In the genomic region with DNA sequence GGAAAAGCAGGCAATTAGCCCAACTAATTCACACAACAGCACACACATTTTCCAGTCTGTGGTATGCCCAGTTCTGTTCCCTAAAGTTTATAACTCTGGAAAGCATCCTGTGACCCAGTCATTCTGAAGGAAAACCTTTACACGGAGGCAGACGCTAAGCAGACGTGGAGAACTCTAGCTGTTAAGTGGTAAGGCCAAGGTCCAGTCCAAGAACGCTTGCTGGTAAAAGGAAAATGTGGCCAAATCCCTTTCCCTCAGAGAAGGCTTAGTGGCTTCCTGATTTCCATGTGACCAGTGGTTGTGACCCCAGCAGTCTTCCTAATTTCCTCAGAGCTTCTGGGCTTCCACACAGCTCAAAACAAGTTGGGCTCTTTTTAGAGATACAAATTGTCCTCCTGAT, we compare ENCODE assay signal across 15 mouse cellular contexts. TPM values are rescaled to one million over a fixed set of nuclear protein-coding genes. Genes with fewer than 3 reads are reported as not detected.
DNase-seq lines count a peak whose midpoint lies in the region; ATAC-seq and TF ChIP-seq lines count a peak whose summit lies in the region.
"Had no signal": no experiment of that assay in that cellular context is flagged by ENCODE, and none has a peak within 500 bp of the region (broad histone marks: within the 10 kb centered on the region; RNA-seq: fewer than 3 reads in every experiment).

No protein-coding gene starts in this region.

- TF ChIP-seq POLR2A in cerebellum, adult 2 months (IDR thresholded peaks at IDR 0.05; ENCODE audit: borderline replicate concordance, insufficient read depth, low read length), result no peak

- H3K27me3 ChIP-seq in cerebellum, adult 2 months (ENCODE audit: control insufficient read depth, insufficient read depth, low read length), result no peaks in the 10 kb centered on the region; the same call in 1 of the 2 replicates
- no peaks in the 10 kb centered on the region for H3K27me3 ChIP-seq in hindbrain, postnatal 0 days (ENCODE audit: insufficient read depth, low read length)
- 0 out of 2 replicates have a peak, but pooled peaks cover 6% of the 10 kb centered on the region for H3K27me3 ChIP-seq in hindbrain, embryonic 12.5 days
- no peaks in the 10 kb centered on the region for H3K27me3 ChIP-seq in forebrain, embryonic 14.5 days (replicated peaks; ENCODE audit: control insufficient read depth, insufficient read depth, low read length)

- H3K9ac ChIP-seq in hindbrain, postnatal 0 days (replicated peaks; ENCODE audit: low read length), result no peak overlapping the region
- no peak overlapping the region for H3K9ac ChIP-seq in hindbrain, embryonic 12.5 days
- H3K9ac ChIP-seq in forebrain, embryonic 14.5 days (ENCODE audit: low read length), result no peak overlapping the region
- H3K9ac ChIP-seq: liver, embryonic 14.5 days had no signal

- H3K9me3 ChIP-seq in hindbrain, postnatal 0 days (ENCODE audit: low read length), result no peaks in the 10 kb centered on the region
- no peaks in the 10 kb centered on the region for H3K9me3 ChIP-seq in hindbrain, embryonic 12.5 days (replicated peaks)
- no peaks in the 10 kb centered on the region for H3K9me3 ChIP-seq in forebrain, embryonic 14.5 days (replicated peaks; ENCODE audit: control insufficient read depth, low read length)

- no peak for TF ChIP-seq CTCF in cerebellum, adult 2 months (IDR thresholded peaks at IDR 0.05; ENCODE audit: borderline replicate concordance, insufficient read depth, low read depth, low read length)
- TF ChIP-seq CTCF in hindbrain, postnatal 0 days (IDR thresholded peaks at IDR 0.05; ENCODE audit: low read depth), result no peak

- H3K4me2 ChIP-seq in hindbrain, postnatal 0 days (ENCODE audit: low read depth, low read length), result no peak overlapping the region
- H3K4me2 ChIP-seq in hindbrain, embryonic 12.5 days (replicated peaks), result no peak overlapping the region
- no peak overlapping the region for H3K4me2 ChIP-seq in forebrain, embryonic 14.5 days (ENCODE audit: low read length)

- peak overlapping the region; percentile 25 for H3K27ac ChIP-seq in cerebellum, adult 2 months (ENCODE audit: insufficient read depth, low read length)
- peak overlapping the region; percentile 34; the same call in 1 of the 2 replicates for H3K27ac ChIP-seq in hindbrain, postnatal 0 days
- H3K27ac ChIP-seq in hindbrain, embryonic 12.5 days, result no peak overlapping the region
- peak overlapping the region; percentile 78 for H3K27ac ChIP-seq in forebrain, embryonic 14.5 days (ENCODE audit: low read depth, low read length)
- H3K27ac ChIP-seq: liver, embryonic 14.5 days; macrophage had no signal

- intact Hi-C loops in gastrocnemius, postnatal 36 days (cut with DNase I), result no loop called here

- 20% methylated on average over 4 of the region's 4 CpGs for WGBS in cerebellum, adult 2 months
- WGBS in hindbrain, postnatal 0 days, result 46% methylated on average over 4 of the region's 4 CpGs
- 69% methylated on average over 4 of the region's 4 CpGs for WGBS in hindbrain, embryonic 12.5 days
- 51% methylated on average over 4 of the region's 4 CpGs for WGBS in forebrain, embryonic 14.5 days

- DNase-seq in cerebellum, adult 2 months, result no peak
- DNase-seq in cerebellum, postnatal 4 days (ENCODE audit: low spot score in 2 of 2), result no peak
- DNase-seq in hindbrain, postnatal 0 days (ENCODE audit: low spot score), result no peak
- DNase-seq in forebrain, embryonic 14.5 days (ENCODE audit: low spot score), result no peak
- DNase-seq in kidney, postnatal 10 days, result peak; percentile 15
- no peak for DNase-seq in gastrocnemius, postnatal 36 days
- DNase-seq in gastrocnemius, adult 8-10 months (ENCODE audit: low spot score in 2 of 2), result no peak
- DNase-seq: cerebellum, adult 11 months; left cerebral cortex, postnatal 4 days had no signal

- H3K4me1 ChIP-seq in cerebellum, adult 2 months (ENCODE audit: control insufficient read depth, insufficient read depth, low read length), result peaks cover 43% of the 10 kb centered on the region
- peaks cover 26% of the 10 kb centered on the region for H3K4me1 ChIP-seq in hindbrain, postnatal 0 days (ENCODE audit: insufficient read depth, low read length)
- H3K4me1 ChIP-seq in hindbrain, embryonic 12.5 days, result peaks cover 19% of the 10 kb centered on the region
- H3K4me1 ChIP-seq in forebrain, embryonic 14.5 days (ENCODE audit: control insufficient read depth, insufficient read depth, low read length), result peaks cover 30% of the 10 kb centered on the region

- no peak for ATAC-seq in hindbrain, postnatal 0 days
- ATAC-seq in hindbrain, embryonic 12.5 days (ENCODE audit: low FRiP score), result no peak
- no peak for ATAC-seq in forebrain, embryonic 14.5 days

- no peaks in the 10 kb centered on the region for H3K36me3 ChIP-seq in hindbrain, postnatal 0 days (ENCODE audit: insufficient read depth, low read length)
- no peaks in the 10 kb centered on the region for H3K36me3 ChIP-seq in hindbrain, embryonic 12.5 days
- no peaks in the 10 kb centered on the region for H3K36me3 ChIP-seq in forebrain, embryonic 14.5 days (ENCODE audit: control insufficient read depth, insufficient read depth, low read length)

- no peak overlapping the region for H3K4me3 ChIP-seq in cerebellum, adult 2 months (replicated peaks; ENCODE audit: insufficient read depth, low read depth, low read length)
- no peak overlapping the region for H3K4me3 ChIP-seq in hindbrain, postnatal 0 days (ENCODE audit: low read length)
- H3K4me3 ChIP-seq in hindbrain, embryonic 12.5 days, result no peak overlapping the region
- no peak overlapping the region for H3K4me3 ChIP-seq in forebrain, embryonic 14.5 days (ENCODE audit: low read depth, low read length)
- H3K4me3 ChIP-seq: myocyte had no signal

RNA-seq across cellular contexts. Expression of gene Slc6a17, which starts 11.3 kb away (rescaled TPM):
- polyA plus RNA-seq in cerebellum, adult 2 months (2012; rRNA removed), result 158 and 176 TPM in 2 replicates
- 66.3 and 71.8 TPM in 2 replicates for total RNA-seq in hindbrain, postnatal 0 days (2014; rRNA removed)
- polyA plus RNA-seq in hindbrain, postnatal 0 days (2015; fragmentation: Nextera tagmentation; extraction: Ambion mirVana), result 18.9 and 20.6 TPM in 2 replicates
- 5.6 and 5.7 TPM in 2 replicates for polyA plus RNA-seq in hindbrain, embryonic 12.5 days (2016; fragmentation: Nextera tagmentation; extraction: Ambion mirVana)
- 12.8 and 15.4 TPM in 2 replicates for polyA plus RNA-seq in forebrain, embryonic 14.5 days (2014; fragmentation: Nextera tagmentation; extraction: Ambion mirVana)
- 1 to 10 TPM in 1 of 2 experiments, under 1 TPM in 1; 0.26 to 1.4 TPM for total RNA-seq in gastrocnemius, postnatal 36 days (2021)
- total RNA-seq in gastrocnemius, adult 8-10 months (2022), result 1 to 10 TPM in 1 of 4 experiments, under 1 TPM in 3; 0.65 to 1.2 (median 0.80) TPM

RNA-seq across cellular contexts. Expression of gene Kcnc4, which starts 47.2 kb away (rescaled TPM):
- 59.7 and 62.3 TPM in 2 replicates for polyA plus RNA-seq in cerebellum, adult 2 months (2012; rRNA removed)
- total RNA-seq in hindbrain, postnatal 0 days (2014; rRNA removed), result 42.6 and 44.3 TPM in 2 replicates
- 13.3 and 16.6 TPM in 2 replicates for polyA plus RNA-seq in hindbrain, postnatal 0 days (2015; fragmentation: Nextera tagmentation; extraction: Ambion mirVana)
- polyA plus RNA-seq in hindbrain, embryonic 12.5 days (2016; fragmentation: Nextera tagmentation; extraction: Ambion mirVana), result 0.71 and 0.73 TPM in 2 replicates
- polyA plus RNA-seq in forebrain, embryonic 14.5 days (2014; fragmentation: Nextera tagmentation; extraction: Ambion mirVana), result 1.4 and 1.8 TPM in 2 replicates
- 10 to 100 TPM; 72.7 to 86.8 TPM for total RNA-seq in gastrocnemius, postnatal 36 days (2021)
- 10 to 100 TPM; 42.7 to 61.6 (median 50.2) TPM for total RNA-seq in gastrocnemius, adult 8-10 months (2022)
- polyA plus RNA-seq: liver, embryonic 14.5 days; macrophage; myocyte had no signal

RNA-seq across cellular contexts. Expression of gene Ubl4b, which starts 48.3 kb away (rescaled TPM):
- polyA plus RNA-seq in cerebellum, adult 2 months (2012; rRNA removed), result not detected in 2 replicates
- total RNA-seq in hindbrain, postnatal 0 days (2014; rRNA removed), result not detected in 2 replicates
- polyA plus RNA-seq in hindbrain, postnatal 0 days (2015; fragmentation: Nextera tagmentation; extraction: Ambion mirVana), result not detected in 2 replicates
- polyA plus RNA-seq in hindbrain, embryonic 12.5 days (2016; fragmentation: Nextera tagmentation; extraction: Ambion mirVana), result not detected in 2 replicates
- polyA plus RNA-seq in forebrain, embryonic 14.5 days (2014; fragmentation: Nextera tagmentation; extraction: Ambion mirVana), result not detected in 2 replicates
- not detected for total RNA-seq in gastrocnemius, postnatal 36 days (2021)
- not detected for total RNA-seq in gastrocnemius, adult 8-10 months (2022)
- polyA plus RNA-seq: hindbrain, embryonic 11.5 days; liver, embryonic 14.5 days; macrophage; myocyte; spleen, adult 2 months had no signal
